Mouse (Mus musculus) T-helper 2 cell (primary cell): Measurements from ENCODE around the gene Cideb.

Experiments used
- in situ Hi-C: fragments of 300-600 bp; cut with MboI, MseI; formaldehyde crosslinking; loops from one replicate; pipeline ENCODE4 v1.15.1; 2025; ENCODE audit warnings: high pct_unique_total_duplicates

The Cideb gene

GRCm38 (mm10) chr14:55758363-55758784, at the start of gene Cideb:
TSS of gene Cideb (minus strand) at chr14:55758458.
- in situ Hi-C loops = no loop called here

- in situ Hi-C loops = no loop called here
Measured at GRCm38 (mm10) chr14:55795380-55796163, 37.3 kb upstream of the Cideb start.

GRCm38 (mm10) chr14:55793946-55794345, 35.7 kb upstream of the Cideb start:
- in situ Hi-C loops = no loop called here

DNA sequence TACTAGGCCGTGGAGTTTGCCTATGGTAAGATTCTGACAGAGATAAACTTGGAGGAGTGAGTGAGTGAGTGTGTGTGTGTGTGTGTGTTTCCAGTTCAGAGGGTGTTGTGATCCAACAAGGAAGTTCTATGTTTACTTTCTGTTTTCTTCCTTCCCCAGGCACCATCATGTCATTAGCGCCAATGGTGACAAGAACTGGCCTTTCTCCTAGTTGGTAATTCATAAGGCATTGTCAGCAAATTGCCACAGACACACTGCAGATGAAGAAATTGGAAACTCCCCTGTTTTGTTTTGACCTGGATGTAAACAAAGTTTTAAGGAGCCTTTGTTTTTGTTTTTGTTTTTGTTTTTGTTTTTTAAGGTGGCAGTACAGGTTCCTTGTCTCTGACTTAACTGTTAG, 35.2 kb upstream of the Cideb start:
- in situ Hi-C loops = no loop called here

- in situ Hi-C loops = loop anchor here (5.0 kb wide), 1 partner anchor 44 kb away; no protein-coding TSS in a partner anchor
Measured at GRCm38 (mm10) chr14:55788256-55789050, 30.2 kb upstream of the Cideb start, which contains the start of gene Ripk3. TSS of gene Ripk3 (minus strand) at chr14:55788865.

- in situ Hi-C loops = loop anchor here (5.0 kb wide), 1 partner anchor 45 kb away; no protein-coding TSS in a partner anchor
Measured at GRCm38 (mm10) chr14:55787731-55788130, 29.5 kb upstream of the Cideb start.

GRCm38 (mm10) chr14:55785195-55785594, 26.9 kb upstream of the Cideb start:
- in situ Hi-C loops = loop anchor here (5.0 kb wide), 1 partner anchor 47 kb away; no protein-coding TSS in a partner anchor

DNA sequence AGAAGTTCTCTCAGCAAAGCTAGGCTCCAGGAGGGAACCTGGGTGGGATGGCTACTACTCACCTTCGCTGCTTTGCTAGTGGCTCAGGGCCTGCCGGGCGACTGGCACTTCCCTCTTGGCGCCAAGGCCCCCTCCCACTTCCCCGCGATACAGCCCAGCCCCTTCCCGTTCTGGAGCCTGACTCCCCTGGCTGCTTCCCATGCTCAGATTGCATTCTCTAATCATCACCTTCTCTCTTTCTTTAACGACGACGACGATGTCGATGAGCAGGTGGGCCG, 25.6 kb upstream of the Cideb start, which contains the start of gene Adcy4:
Gene Adcy4, minus strand, starts transcription at position 138 of the 278 bp plus-strand sequence.
- in situ Hi-C loops = no loop called here

DNA sequence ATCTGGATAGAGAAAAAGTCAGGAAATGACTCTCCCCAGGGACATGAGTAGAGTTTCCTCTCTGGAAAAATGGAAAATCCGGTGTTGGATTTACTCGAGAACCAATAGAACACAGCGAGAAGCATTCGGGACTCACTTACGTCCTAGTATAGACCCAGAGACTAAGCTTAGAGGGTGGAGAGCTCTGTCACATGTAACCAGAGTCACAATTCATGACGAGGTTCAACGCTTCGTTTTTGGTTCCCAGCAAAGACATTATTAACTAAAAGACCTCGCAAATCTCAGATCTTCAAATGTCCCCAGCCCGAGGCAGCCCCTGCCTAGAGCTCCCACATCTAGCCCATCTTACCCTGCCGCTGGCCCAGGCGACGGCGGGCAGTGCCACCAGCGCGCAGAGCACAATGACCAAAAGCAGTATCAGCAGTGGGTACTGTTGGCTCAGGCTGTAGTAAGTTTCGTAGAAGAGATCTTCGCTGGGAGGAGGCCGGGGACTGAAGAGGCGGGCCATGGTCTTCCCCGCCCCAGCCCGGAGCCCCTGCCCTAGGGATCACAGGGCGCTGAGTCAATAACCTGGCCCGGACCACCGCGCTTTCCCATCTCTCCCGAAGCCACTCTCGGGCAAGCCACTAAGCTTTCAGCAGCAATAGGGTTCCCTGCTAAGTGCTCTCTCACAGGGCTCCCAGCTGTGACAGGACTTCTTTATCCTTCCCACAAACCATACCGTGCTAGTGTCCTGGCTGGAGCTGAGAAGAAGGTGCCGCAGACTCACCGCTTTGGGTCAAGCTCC, 25.1 kb upstream of the Cideb start:
- in situ Hi-C loops = no loop called here

- in situ Hi-C loops = no loop called here
Measured at GRCm38 (mm10) chr14:55782361-55782960, 24.2 kb upstream of the Cideb start.

- in situ Hi-C loops = no loop called here
Measured at GRCm38 (mm10) chr14:55781310-55781709, 23.1 kb upstream of the Cideb start.

GRCm38 (mm10) chr14:55780736-55781135, 22.5 kb upstream of the Cideb start:
- in situ Hi-C loops = no loop called here

GRCm38 (mm10) chr14:55779656-55780055, 21.4 kb upstream of the Cideb start:
- in situ Hi-C loops = loop anchor here (5.0 kb wide), 1 partner anchor 83 kb away; no protein-coding TSS in a partner anchor

- in situ Hi-C loops = loop anchor here (5.0 kb wide), 1 partner anchor 84 kb away; no protein-coding TSS in a partner anchor
Measured at GRCm38 (mm10) chr14:55778686-55779085, 20.4 kb upstream of the Cideb start.

- in situ Hi-C loops = loop anchor here (5.0 kb wide), 1 partner anchor 84 kb away; no protein-coding TSS in a partner anchor
Measured at GRCm38 (mm10) chr14:55777806-55778205, 19.5 kb upstream of the Cideb start.

GRCm38 (mm10) chr14:55777176-55777575, 18.9 kb upstream of the Cideb start:
- in situ Hi-C loops = loop anchor here (5.0 kb wide), 1 partner anchor 85 kb away; no protein-coding TSS in a partner anchor

DNA sequence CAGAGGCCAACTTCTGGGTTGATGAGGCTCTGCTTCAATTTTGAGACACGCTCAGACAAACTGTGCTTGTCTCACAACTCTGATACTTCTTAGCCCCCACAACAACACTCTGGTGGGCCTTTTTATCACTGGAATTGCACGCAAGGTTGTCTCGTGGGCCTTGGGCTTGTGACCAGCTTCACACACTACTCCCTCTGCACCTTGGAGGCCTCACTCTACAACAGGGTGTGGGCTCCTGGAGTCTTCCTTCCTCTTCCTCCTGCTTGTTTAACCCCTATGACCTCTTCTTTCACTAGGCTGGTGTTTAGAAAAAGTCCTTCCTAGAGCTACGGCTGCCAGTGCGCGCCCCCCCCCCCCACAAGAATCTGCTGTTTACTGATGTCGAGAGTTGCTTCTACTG, 18.5 kb upstream of the Cideb start:
- in situ Hi-C loops = loop anchor here (5.0 kb wide), 1 partner anchor 86 kb away; no protein-coding TSS in a partner anchor

DNA sequence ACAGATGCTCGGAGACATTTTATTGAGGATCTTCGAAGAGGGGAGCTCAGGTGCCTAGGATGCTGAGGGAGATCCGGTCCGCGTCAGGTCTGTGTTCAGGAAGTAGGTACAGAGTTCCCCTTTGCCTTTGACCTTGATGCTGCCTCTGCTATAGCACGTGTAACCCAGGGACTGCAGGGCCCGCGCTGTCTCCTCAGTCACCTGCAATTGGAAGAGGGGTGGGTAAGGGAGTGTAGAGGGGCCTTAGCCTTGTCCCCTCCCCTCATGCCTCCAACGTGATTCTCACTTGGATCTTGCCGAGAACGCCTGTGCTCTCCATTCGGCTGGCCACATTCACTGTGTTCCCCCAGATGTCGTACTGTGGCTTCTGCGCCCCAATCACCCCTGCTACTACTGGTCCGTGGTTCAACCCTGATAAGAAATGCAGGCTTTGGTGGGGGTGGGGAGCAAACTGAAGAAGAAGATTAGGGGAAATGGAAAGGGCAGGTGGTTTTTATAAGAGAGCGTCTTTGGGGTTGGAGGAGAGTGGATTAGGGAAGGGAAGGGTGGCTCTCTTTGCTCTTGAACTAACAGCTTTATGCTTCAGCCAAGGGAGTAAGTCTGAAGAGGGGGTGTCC, 10.9 kb upstream of the Cideb start:
- in situ Hi-C loops = no loop called here

DNA sequence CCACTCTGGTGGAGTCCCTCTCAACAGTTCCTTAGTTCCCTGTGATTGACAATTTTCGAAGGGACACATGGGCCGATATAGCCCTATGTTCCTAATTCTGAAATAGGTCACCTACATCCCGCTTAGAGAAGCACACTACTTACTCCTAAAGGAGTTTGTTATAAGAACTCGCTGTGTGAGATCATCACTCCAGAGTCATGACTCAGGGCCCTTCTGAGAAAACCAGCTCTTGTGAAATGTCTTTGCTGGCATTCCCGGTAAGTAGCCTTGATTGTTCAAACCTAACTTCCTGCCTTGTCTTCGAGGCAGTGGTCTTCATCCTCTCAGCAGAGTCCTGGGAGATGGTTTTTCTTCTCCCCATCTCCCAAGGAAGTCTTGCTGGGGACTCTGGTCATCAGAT, 10.3 kb upstream of the Cideb start:
- in situ Hi-C loops = no loop called here
